Mouse (Mus musculus) limb, embryonic 12.5 days (tissue): Measurements from ENCODE around the gene Abcc5. TPM values are rescaled to one million over a fixed set of nuclear protein-coding genes. Genes with fewer than 3 reads are reported as not detected.

Source experiments
- ATAC-seq: fragments of 200-750 bp; cut with Nextera tagmentation; 2 replicates; pipeline ENCODE4 v1.8.0; 2017; ENCODE audit warnings: low read depth, moderate TSS enrichment; ENCODE audit not compliant: insufficient number of reproducible peaks, insufficient read depth, low FRiP score, low TSS enrichment
- H3K27ac ChIP-seq: fragments of 300-500 bp; sonication (generic); 2 replicates; pipeline ENCODE4 v1.5.1; 2016; ENCODE audit warnings: mild to moderate bottlenecking, moderate library complexity
- H3K27me3 ChIP-seq: fragments of 300-500 bp; sonication (generic); 2 replicates; pipeline ENCODE4 v1.6.1; 2016; ENCODE audit warnings: mild to moderate bottlenecking, moderate library complexity
- H3K36me3 ChIP-seq: fragments of 300-500 bp; sonication (generic); 2 replicates; pipeline ENCODE4 v1.6.1; 2016; ENCODE audit warnings: mild to moderate bottlenecking, moderate library complexity
- H3K4me1 ChIP-seq: fragments of 300-500 bp; sonication (generic); replicated peaks from 2 replicates; pipeline ENCODE4 v1.6.1; 2016
- H3K4me2 ChIP-seq: fragments of 300-500 bp; sonication (generic); 2 replicates; pipeline ENCODE4 v1.6.1; 2016; ENCODE audit warnings: mild to moderate bottlenecking, moderate library complexity
- H3K4me3 ChIP-seq: fragments of 300-500 bp; sonication (generic); replicated peaks from 2 replicates; pipeline ENCODE4 v1.5.1; 2016; ENCODE audit warnings: mild to moderate bottlenecking
- H3K9ac ChIP-seq: fragments of 300-500 bp; sonication (generic); replicated peaks from 2 replicates; pipeline ENCODE4 v1.6.1; 2016; ENCODE audit warnings: mild to moderate bottlenecking, moderate library complexity
- H3K9me3 ChIP-seq: fragments of 300-500 bp; sonication (generic); 2 replicates; pipeline ENCODE4 v1.6.1; 2016; ENCODE audit warnings: mild to moderate bottlenecking, moderate library complexity
- WGBS: fragments of 180-500 bp; shearing (Covaris S2); methylation state at CpG from one replicate; pipeline ENCODE4 v1.1.7; 2016; 5-methylcytosine and 5-hydroxymethylcytosine counted together
- polyA plus RNA-seq: library from polyadenylated mRNA; unstranded; fragments of >200 nt; fragmentation: Nextera tagmentation; extraction: Ambion mirVana; gene quantifications from 2 replicates; pipeline ENCODE4 v1.2.1, GENCODE M21; 2016

Gene Abcc5
- polyA plus RNA-seq, 1 experiment from 2014 or later: 85.1 TPM

DNA sequence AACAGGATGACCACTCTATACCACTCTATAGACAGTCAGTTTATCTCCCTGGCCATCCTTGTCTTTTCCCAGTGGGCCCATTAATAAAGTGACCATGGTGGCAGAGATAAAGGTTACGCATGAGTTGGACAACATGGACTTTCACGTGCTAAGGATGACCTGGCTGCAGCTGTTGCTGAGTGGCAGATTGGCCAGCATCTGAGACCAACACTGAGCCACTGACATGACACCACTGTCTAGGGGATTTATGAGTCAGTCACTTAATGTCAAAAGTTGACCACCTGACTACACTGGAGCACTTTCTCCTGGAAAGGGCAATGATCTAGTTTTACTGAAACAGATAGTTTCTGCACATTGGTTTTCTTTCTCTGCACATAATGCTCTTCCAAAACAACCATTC, 71.4 kb downstream of the Abcc5 start:
- Histone ChIP-seq H3K36me3 (peaks cover 74% of the 10 kb centered on the region), H3K4me2 (no peak overlapping the region), H3K9ac (no peak overlapping the region), H3K4me3 (no peak overlapping the region), H3K4me1 (no peaks in the 10 kb centered on the region), H3K27me3 (no peaks in the 10 kb centered on the region), H3K9me3 (no peaks in the 10 kb centered on the region), H3K27ac (no peak overlapping the region)
- 94% methylated on average over 2 of the region's 2 CpGs for WGBS
- no peak for ATAC-seq

DNA sequence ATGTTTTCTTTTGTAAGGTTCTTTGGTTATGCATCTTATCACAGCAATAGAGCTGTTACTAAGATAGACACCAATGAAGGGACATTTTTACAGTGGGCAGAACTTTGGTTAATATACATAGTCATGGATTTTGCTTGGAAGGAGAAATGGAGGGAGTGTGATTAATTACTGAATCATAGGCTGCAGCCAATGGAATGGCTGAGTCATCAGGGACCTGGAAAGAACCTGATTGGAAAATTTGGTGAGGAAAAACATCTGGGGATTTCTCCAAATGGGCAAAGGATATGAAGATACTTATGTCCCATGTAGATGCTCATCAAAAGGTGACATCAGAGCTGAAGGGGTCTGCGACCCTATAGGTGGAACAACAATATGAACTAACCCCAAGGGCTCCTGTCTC, 72.2 kb downstream of the Abcc5 start:
- H3K9ac ChIP-seq: no peak overlapping the region
- no peak overlapping the region for H3K27ac ChIP-seq
- peaks cover 70% of the 10 kb centered on the region for H3K36me3 ChIP-seq
- H3K4me1 ChIP-seq: no peaks in the 10 kb centered on the region
- H3K4me2 ChIP-seq: no peak overlapping the region
- H3K4me3 ChIP-seq: no peak overlapping the region
- WGBS: 89% methylated on average over 1 of the region's 1 CpGs
- no peaks in the 10 kb centered on the region for H3K27me3 ChIP-seq
- no peaks in the 10 kb centered on the region for H3K9me3 ChIP-seq
- ATAC-seq: no peak

DNA sequence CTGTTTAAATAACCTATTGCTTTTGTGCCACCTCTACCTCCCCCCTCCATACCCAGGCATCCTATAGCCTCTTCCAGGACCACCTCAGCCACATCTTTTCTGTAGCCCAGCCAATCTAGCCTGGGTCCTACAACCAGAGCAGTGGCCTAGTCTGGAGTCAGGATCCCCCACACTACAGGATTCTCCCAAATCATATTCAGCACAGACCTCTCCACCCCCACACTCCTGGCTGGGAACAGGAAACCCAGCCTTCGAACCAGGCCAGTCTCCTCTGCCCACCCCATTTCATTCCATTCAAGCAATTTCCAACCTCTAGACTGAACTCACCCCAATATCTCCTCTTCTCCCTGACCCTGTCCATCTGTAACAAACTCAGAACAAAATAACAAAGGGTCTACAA, 80.7 kb downstream of the Abcc5 start:
- Histone ChIP-seq H3K36me3 (peaks cover 45% of the 10 kb centered on the region), H3K4me3 (no peak overlapping the region), H3K27me3 (no peaks in the 10 kb centered on the region), H3K9me3 (no peaks in the 10 kb centered on the region), H3K4me1 (no peaks in the 10 kb centered on the region), H3K9ac (no peak overlapping the region), H3K4me2 (no peak overlapping the region), H3K27ac (no peak overlapping the region)
- no peak for ATAC-seq
- 87% methylated on average over 1 of the region's 1 CpGs for WGBS

DNA sequence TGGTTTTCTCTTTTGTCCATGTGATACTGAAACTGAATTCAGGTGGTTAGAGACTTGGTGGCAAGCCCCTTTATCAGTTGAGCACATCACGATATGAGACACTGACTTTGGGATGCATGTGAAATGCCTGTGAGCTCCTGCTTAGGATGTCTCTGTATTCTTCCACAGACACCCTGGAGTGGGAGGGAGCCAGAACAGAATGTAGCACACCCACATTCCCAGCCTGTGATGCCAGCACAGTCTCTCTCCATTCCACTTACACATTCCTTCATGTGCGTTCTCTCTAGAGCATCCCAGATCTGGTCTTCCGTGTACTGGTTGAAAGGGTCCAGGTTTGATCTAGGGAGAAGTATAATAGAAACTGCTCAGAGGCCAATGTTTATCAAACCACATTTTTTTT, 87.6 kb downstream of the Abcc5 start:
- Histone ChIP-seq H3K9ac (no peak overlapping the region), H3K36me3 (peaks cover 67% of the 10 kb centered on the region), H3K9me3 (no peaks in the 10 kb centered on the region), H3K4me2 (no peak overlapping the region), H3K27me3 (no peaks in the 10 kb centered on the region), H3K4me3 (no peak overlapping the region), H3K4me1 (no peaks in the 10 kb centered on the region), H3K27ac (no peak overlapping the region)
- ATAC-seq: no peak
- 96% methylated on average over 3 of the region's 3 CpGs for WGBS

DNA sequence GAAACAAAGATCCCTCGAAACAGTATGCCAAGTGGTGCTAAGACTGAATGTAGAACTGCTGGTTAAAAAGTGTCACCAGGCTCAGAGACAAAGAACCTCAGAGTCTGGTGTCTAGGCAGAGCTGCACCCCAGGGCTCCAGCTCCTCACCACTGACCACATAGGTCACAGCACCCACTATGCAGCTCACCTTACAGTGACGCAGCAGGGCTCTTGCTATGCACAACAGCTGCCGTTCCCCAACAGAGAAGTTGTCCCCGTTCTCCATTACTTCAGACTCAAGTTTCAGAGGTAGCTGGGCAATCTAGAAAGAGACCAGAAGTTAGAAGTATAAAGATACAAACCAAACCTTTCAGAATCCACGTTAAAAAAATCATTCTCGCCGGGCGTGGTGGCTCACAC, 91.3 kb downstream of the Abcc5 start:
- no peaks in the 10 kb centered on the region for H3K9me3 ChIP-seq
- no peak overlapping the region for H3K9ac ChIP-seq
- H3K27me3 ChIP-seq: no peaks in the 10 kb centered on the region
- no peak overlapping the region for H3K4me2 ChIP-seq
- ATAC-seq: no peak
- no peaks in the 10 kb centered on the region for H3K4me1 ChIP-seq
- WGBS: 92% methylated on average over 8 of the region's 8 CpGs
- no peak overlapping the region for H3K27ac ChIP-seq
- no peak overlapping the region for H3K4me3 ChIP-seq
- H3K36me3 ChIP-seq: peaks cover 74% of the 10 kb centered on the region

DNA sequence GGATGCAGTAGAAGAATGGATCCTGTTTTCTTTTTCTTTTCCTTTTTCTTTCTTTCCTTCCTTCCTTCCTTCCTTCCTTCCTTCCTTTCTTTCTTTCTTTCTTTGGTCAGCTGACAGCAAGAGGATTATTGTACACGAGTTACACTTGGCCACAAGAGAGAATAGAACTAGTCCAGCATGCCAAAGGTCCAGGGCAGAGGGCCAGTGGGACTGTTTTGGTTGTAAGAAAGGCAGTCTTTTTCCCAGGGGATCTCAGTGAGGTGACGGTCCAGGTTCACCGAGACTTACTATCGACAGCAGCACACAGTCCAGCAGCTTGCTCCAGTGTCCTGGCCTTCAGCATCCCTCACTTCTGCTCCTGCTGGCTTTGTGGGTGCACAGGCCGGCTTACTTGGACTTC, 97.9 kb downstream of the Abcc5 start:
- Histone ChIP-seq H3K27me3 (no peaks in the 10 kb centered on the region), H3K4me1 (no peaks in the 10 kb centered on the region), H3K27ac (no peak overlapping the region), H3K9me3 (no peaks in the 10 kb centered on the region), H3K4me2 (no peak overlapping the region), H3K36me3 (peaks cover 39% of the 10 kb centered on the region), H3K4me3 (no peak overlapping the region), H3K9ac (no peak overlapping the region)
- no peak for ATAC-seq
- WGBS: 93% methylated on average over 5 of the region's 5 CpGs

DNA sequence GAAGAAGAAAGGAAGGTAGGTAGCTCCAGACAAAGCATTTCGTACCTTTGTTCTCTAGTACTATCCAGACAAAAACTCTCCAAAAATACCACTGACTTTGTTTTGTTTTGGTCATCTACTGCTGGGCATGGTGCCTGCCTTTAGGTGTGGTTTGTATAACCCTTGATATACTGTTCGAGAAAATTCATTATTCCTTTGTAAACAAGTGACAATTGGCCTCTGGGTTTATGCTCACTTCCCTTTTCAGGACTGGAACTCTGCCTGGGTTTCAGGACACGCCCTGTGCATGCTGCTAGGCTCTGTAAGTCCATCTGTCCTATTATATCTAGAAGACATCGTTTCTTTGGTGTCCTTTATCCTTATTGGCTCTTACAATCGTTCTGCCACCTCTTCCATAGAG, 100.9 kb downstream of the Abcc5 start, which contains the start of gene Cyp2ab1:
TSS of gene Cyp2ab1 (minus strand) at position 119 of the 400 bp plus-strand sequence.
- Histone ChIP-seq H3K4me1 (no peaks in the 10 kb centered on the region), H3K9ac (no peak within 1 kb of the TSS), H3K27ac (no peak within 1 kb of the TSS), H3K9me3 (no peaks in the 10 kb centered on the region), H3K4me2 (no peak within 1 kb of the TSS), H3K4me3 (no peak within 1 kb of the TSS), H3K27me3 (no peaks in the 10 kb centered on the region), H3K36me3 (peaks cover 16% of the 10 kb centered on the region; the same call in 1 of the 2 replicates)
- no peak for ATAC-seq
- 79% methylated on average over 5 of the region's 5 CpGs for WGBS

DNA sequence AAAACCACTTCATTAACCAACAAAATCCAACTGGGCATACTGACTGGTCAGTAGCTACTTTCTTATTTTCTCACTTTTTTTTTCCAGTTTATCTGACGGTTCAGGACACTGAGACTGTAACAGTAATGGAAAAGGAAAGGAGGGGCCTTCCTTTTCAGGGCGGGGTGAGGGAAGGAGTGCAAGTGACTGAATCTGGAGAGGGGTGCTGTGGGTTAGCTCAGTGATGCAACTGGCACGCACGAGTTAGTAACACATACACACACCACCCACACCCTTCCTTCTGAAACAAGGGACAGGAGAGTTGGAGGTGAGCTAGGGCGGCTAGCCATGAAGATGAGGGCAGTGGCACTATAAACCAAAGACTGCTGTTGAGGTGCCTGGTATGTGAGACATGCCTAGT, 102.3 kb downstream of the Abcc5 start:
- Histone ChIP-seq H3K27ac (no peak overlapping the region), H3K27me3 (no peaks in the 10 kb centered on the region), H3K4me2 (no peak overlapping the region), H3K9ac (no peak overlapping the region), H3K4me3 (no peak overlapping the region), H3K4me1 (no peaks in the 10 kb centered on the region), H3K9me3 (no peaks in the 10 kb centered on the region), H3K36me3 (peaks cover 7% of the 10 kb centered on the region; the same call in 1 of the 2 replicates)
- ATAC-seq: no peak
- WGBS: 80% methylated on average over 5 of the region's 5 CpGs

DNA sequence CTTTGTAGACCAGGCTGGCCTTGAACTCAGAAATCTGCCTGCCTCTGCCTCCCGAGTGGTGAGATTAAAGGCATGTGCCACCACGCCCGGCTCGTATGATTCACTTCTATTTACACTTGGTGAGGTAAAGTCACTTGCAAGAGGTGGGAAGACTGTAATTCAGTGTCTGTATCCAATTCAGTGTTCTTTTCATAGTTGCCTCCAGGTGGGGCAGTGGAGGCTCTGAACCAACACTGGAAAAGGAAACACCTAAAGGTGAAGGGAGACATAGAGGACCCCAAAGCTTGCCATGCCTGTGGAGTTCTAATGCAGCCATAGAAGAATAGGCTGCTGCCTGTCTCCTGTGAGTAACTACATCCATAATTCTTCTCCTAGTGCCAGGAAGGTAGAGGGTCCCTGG, 103.9 kb downstream of the Abcc5 start:
- 83% methylated on average over 4 of the region's 4 CpGs for WGBS
- no peak for ATAC-seq
- H3K9ac ChIP-seq: no peak overlapping the region

DNA sequence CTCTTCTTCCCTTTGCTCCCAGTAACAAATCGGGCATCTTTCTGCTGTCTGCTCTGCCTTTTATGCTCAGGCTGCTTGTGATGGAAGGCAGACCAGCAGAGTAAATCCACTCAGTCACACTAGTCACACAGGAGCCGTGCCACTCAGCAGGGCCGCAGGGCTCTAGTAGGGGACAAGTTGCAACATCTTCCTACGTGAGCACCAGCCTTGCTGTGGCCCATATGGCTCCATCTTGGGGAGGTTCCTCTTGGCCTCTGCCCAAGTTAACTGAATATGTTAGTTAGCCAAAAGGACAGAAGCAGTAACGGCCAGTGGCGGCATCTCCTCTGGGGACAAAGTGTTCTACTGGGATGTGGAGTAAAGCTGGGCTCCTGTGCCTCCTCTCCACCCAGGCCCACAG, 109.4 kb downstream of the Abcc5 start:
- no peak overlapping the region for H3K9ac ChIP-seq
- H3K4me1 ChIP-seq: no peaks in the 10 kb centered on the region
- no peaks in the 10 kb centered on the region for H3K36me3 ChIP-seq
- no peak overlapping the region for H3K4me3 ChIP-seq
- no peaks in the 10 kb centered on the region for H3K27me3 ChIP-seq
- H3K9me3 ChIP-seq: no peaks in the 10 kb centered on the region
- ATAC-seq: no peak
- 84% methylated on average over 6 of the region's 6 CpGs for WGBS
- H3K27ac ChIP-seq: no peak overlapping the region
- no peak overlapping the region for H3K4me2 ChIP-seq

More for the DNA sequence above, 103.9 kb downstream of the Abcc5 start:
- Histone ChIP-seq H3K36me3 (no peaks in the 10 kb centered on the region), H3K27ac (no peak overlapping the region), H3K4me2 (no peak overlapping the region), H3K9me3 (no peaks in the 10 kb centered on the region), H3K27me3 (no peaks in the 10 kb centered on the region), H3K4me3 (no peak overlapping the region), H3K4me1 (no peaks in the 10 kb centered on the region)

DNA sequence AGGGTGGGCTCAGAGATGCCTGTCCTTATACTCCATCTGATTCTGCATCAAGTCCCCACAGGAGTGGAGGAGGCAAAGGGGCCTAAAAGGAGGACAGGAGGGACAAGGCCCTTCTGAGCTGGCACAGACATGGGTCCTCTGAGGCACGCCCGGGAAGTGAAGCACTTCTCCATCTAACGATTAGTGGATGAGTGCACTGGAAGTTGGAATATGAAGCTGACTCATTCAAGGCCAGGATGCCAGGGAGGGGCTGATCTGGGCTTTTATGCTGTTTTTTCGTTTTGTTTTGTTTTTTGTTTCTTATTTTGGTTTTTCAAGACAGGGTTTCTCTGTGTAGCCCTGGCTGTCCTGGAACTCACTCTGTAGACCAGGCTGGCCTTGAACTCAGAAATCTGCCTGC, 110.9 kb downstream of the Abcc5 start:
- Histone ChIP-seq H3K27ac (no peak overlapping the region), H3K27me3 (no peaks in the 10 kb centered on the region), H3K36me3 (no peaks in the 10 kb centered on the region), H3K4me1 (no peaks in the 10 kb centered on the region), H3K9me3 (no peaks in the 10 kb centered on the region), H3K4me2 (no peak overlapping the region), H3K4me3 (no peak overlapping the region), H3K9ac (no peak overlapping the region)
- ATAC-seq: no peak
- 91% methylated on average over 4 of the region's 4 CpGs for WGBS

DNA sequence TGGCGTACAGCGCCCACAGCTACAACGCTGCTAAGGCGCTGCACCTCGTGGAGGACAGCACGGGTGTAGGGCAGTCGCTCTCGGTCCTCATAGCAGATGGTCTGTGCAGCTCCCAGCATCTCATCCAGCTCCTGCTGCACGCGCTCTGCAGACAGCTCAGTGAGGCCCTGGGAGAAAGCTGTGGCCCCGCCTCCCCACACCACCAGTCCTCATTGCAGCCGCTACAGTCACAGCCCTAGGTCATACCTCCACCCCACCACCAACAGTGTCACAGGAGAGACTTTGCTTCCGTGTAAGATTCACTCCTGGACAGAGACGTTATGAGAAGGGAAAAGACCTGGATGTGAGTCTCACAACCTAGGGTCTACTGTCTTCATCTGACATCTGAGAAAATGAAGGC, 113.9 kb downstream of the Abcc5 start:
- H3K27me3 ChIP-seq: no peaks in the 10 kb centered on the region
- no peak overlapping the region for H3K9ac ChIP-seq
- no peak overlapping the region for H3K4me2 ChIP-seq
- no peaks in the 10 kb centered on the region for H3K36me3 ChIP-seq
- H3K27ac ChIP-seq: no peak overlapping the region
- WGBS: 58% methylated on average over 14 of the region's 14 CpGs
- no peaks in the 10 kb centered on the region for H3K4me1 ChIP-seq
- no peaks in the 10 kb centered on the region for H3K9me3 ChIP-seq
- ATAC-seq: no peak
- no peak overlapping the region for H3K4me3 ChIP-seq
